Mouse (Mus musculus) spleen, adult 2 months (tissue): ENCODE results near the gene Eef1a1.
"Not testable (repeated sequence)": the region's sequence is repeated elsewhere in the genome, so short reads cannot be mapped to it uniquely, and the experiment has no call there.

Source experiments
- CTCF ChIP-seq: fragments of 200-500 bp; IDR thresholded peaks from 2 replicates; pipeline ENCODE4 v1.5.1; 2011; ENCODE audit warnings: mild to moderate bottlenecking, inconsistent platforms; ENCODE audit not compliant: insufficient read depth, insufficient read length, insufficient replicate concordance; ENCODE audit errors: extremely low read depth
- POLR2A ChIP-seq: fragments of 200-500 bp; IDR thresholded peaks from 2 replicates; pipeline ENCODE4 v1.6.1; 2011; ENCODE audit warnings: low read depth, low read length, inconsistent platforms

- TF ChIP-seq POLR2A, CTCF: not testable (repeated sequence)
These were observed 930 bp downstream of the Eef1a1 start for GRCm38 (mm10) chr9:78488021-78488420.
